Mouse (Mus musculus) heart, embryonic 10.5 days (tissue): Measurements from ENCODE around the gene 2210016L21Rik. TPM values are rescaled to one million over a fixed set of nuclear protein-coding genes. Genes with fewer than 3 reads are reported as not detected.

Experiments
- DNase-seq: peaks from one replicate; pipeline ENCODE4 v3.0.0-alpha.2; 2017; ENCODE audit warnings: low spot score
- H3K27ac ChIP-seq: fragments of 300-500 bp; sonication (generic); 2 replicates; pipeline ENCODE4 v1.5.1; 2016; ENCODE audit warnings: mild to moderate bottlenecking
- H3K27me3 ChIP-seq: fragments of 300-500 bp; sonication (generic); 2 replicates; pipeline ENCODE4 v1.6.1; 2016; ENCODE audit warnings: mild to moderate bottlenecking; ENCODE audit not compliant: poor library complexity, insufficient read depth, severe bottlenecking
- H3K36me3 ChIP-seq: fragments of 300-500 bp; sonication (generic); 2 replicates; pipeline ENCODE4 v1.6.1; 2016; ENCODE audit warnings: mild to moderate bottlenecking, moderate library complexity
- H3K4me1 ChIP-seq: fragments of 300-500 bp; sonication (generic); 2 replicates; pipeline ENCODE4 v1.6.1; 2016; ENCODE audit warnings: mild to moderate bottlenecking
- H3K4me3 ChIP-seq: fragments of 300-500 bp; sonication (generic); 2 replicates; pipeline ENCODE4 v1.5.1; 2016; ENCODE audit warnings: mild to moderate bottlenecking, moderate library complexity
- H3K9me3 ChIP-seq: fragments of 300-500 bp; sonication (generic); 2 replicates; pipeline ENCODE4 v1.6.1; 2016; ENCODE audit warnings: mild to moderate bottlenecking, moderate library complexity
- WGBS: fragments of 180-500 bp; shearing (Covaris S2); methylation state at CpG from one replicate; pipeline ENCODE4 v1.1.7; 2016; 5-methylcytosine and 5-hydroxymethylcytosine counted together
- polyA plus RNA-seq: library from polyadenylated mRNA; unstranded; fragments of >200 nt; fragmentation: Nextera tagmentation; extraction: Ambion mirVana; gene quantifications from 2 replicates; pipeline ENCODE4 v1.2.1, GENCODE M21; 2016

2210016L21Rik gene
- polyA plus RNA-seq, 1 experiment from 2014 or later, result 33.0 TPM

DNA sequence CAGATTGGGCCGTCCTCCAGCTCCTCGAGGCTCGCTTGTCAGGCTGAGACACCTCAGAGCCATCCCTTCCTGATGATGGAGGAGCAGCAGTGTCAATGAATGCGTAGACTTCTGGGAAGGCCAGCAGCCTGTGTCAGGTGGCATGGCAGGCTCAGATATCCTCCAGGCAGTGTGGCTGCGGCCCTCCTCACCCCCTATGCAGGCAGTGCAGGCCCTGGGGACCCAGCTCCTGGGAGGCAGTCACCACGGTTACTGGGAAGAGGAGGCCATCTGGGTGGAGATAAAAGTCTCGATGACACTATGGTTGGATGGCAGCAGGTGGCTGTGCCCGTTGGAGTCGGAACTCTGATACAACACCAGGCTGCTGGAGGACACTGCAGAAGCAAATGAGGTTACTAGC is 7.9 kb downstream of the 2210016L21Rik start:
- Histone ChIP-seq H3K4me1 (peaks cover 13% of the 10 kb centered on the region), H3K27me3 (no peaks in the 10 kb centered on the region), H3K4me3 (no peak overlapping the region), H3K36me3 (peaks cover 43% of the 10 kb centered on the region), H3K27ac (no peak overlapping the region), H3K9me3 (no peaks in the 10 kb centered on the region)
- 87% methylated on average over 9 of the region's 9 CpGs for WGBS
- no peak for DNase-seq

- Histone ChIP-seq H3K9me3 (no peaks in the 10 kb centered on the region), H3K27ac (no peak overlapping the region), H3K4me1 (peaks cover 13% of the 10 kb centered on the region), H3K36me3 (peaks cover 40% of the 10 kb centered on the region), H3K27me3 (no peaks in the 10 kb centered on the region), H3K4me3 (no peak overlapping the region)
- DNase-seq, result no peak
- WGBS, result 66% methylated on average over 12 of the region's 12 CpGs
These were observed 8.7 kb downstream of the 2210016L21Rik start for GRCm38 (mm10) chr5:114950669-114951068.

DNA sequence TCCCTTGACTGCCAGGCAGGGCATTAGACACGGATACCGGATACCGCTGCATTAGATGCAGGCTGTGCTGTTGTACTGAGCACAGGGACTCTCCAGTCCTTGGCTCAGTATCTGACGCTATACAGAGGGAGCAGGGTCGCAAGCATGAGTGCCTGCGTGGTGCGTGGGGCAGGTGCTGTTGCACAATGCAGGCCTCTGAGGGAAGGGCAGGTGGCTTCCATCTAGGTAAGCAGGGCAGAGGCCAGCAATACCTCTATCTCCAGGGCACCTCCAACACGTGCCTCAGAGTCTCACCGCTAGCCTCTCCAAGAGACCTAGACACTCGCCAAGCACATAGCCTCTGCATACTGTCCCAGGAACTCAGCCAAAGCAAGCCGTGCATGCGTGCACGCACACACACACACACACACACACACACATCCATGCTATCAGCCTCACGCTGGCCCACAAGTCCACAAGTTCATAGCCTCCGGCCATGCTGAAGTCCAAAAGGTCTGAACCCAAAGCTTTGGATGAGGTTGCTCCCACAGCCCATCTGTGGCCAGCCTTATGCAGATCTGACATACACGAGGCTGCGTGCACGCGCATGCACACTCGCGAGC is 9.4 kb downstream of the 2210016L21Rik start:
- Histone ChIP-seq H3K27me3 (no peaks in the 10 kb centered on the region), H3K36me3 (peaks cover 33% of the 10 kb centered on the region), H3K27ac (no peak overlapping the region), H3K4me3 (no peak overlapping the region), H3K9me3 (no peaks in the 10 kb centered on the region), H3K4me1 (peaks cover 13% of the 10 kb centered on the region)
- no peak for DNase-seq
- WGBS, result 83% methylated on average over 21 of the region's 21 CpGs

GRCm38 (mm10) chr5:114953326-114953725 is 11.4 kb downstream of the 2210016L21Rik start:
- Histone ChIP-seq H3K4me3 (no peak overlapping the region), H3K36me3 (peaks cover 14% of the 10 kb centered on the region), H3K4me1 (peaks cover 13% of the 10 kb centered on the region), H3K27ac (no peak overlapping the region), H3K27me3 (no peaks in the 10 kb centered on the region), H3K9me3 (no peaks in the 10 kb centered on the region)
- 75% methylated on average over 14 of the region's 14 CpGs for WGBS
- DNase-seq, result no peak

DNA sequence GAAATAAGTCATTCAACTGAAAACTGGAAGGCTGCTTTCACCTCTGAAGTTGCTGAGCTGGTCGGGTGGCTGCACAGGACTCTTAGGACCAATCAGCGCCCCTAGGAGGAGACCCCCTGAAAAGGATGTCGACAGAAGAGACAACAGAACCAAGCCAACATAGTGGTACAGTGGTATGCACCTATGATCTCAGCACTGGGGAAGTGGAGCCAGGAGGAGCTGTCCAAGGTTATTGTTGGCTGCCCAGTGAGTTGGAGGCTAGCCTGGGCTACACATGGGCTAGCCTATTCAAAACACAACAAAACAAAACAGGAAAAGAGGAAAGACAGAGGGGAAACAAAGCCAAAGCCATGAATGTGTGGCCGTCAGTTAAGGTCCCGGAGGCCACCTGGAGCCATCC is 16.1 kb downstream of the 2210016L21Rik start:
- peaks cover 4% of the 10 kb centered on the region; the same call in 1 of the 2 replicates for H3K4me1 ChIP-seq
- no peak overlapping the region for H3K27ac ChIP-seq
- DNase-seq, result no peak
- WGBS, result 82% methylated on average over 5 of the region's 5 CpGs
- no peaks in the 10 kb centered on the region for H3K36me3 ChIP-seq
- no peaks in the 10 kb centered on the region for H3K9me3 ChIP-seq
- no peaks in the 10 kb centered on the region for H3K27me3 ChIP-seq
- no peak overlapping the region for H3K4me3 ChIP-seq

GRCm38 (mm10) chr5:114961590-114962360 is 19.8 kb downstream of the 2210016L21Rik start:
- 57% methylated on average over 4 of the region's 4 CpGs for WGBS
- Histone ChIP-seq H3K4me3 (no peak overlapping the region), H3K36me3 (no peaks in the 10 kb centered on the region), H3K4me1 (peaks cover 22% of the 10 kb centered on the region), H3K27me3 (no peaks in the 10 kb centered on the region; the same call in 1 of the 2 replicates), H3K9me3 (no peaks in the 10 kb centered on the region), H3K27ac (no peak overlapping the region)
- no peak for DNase-seq

DNA sequence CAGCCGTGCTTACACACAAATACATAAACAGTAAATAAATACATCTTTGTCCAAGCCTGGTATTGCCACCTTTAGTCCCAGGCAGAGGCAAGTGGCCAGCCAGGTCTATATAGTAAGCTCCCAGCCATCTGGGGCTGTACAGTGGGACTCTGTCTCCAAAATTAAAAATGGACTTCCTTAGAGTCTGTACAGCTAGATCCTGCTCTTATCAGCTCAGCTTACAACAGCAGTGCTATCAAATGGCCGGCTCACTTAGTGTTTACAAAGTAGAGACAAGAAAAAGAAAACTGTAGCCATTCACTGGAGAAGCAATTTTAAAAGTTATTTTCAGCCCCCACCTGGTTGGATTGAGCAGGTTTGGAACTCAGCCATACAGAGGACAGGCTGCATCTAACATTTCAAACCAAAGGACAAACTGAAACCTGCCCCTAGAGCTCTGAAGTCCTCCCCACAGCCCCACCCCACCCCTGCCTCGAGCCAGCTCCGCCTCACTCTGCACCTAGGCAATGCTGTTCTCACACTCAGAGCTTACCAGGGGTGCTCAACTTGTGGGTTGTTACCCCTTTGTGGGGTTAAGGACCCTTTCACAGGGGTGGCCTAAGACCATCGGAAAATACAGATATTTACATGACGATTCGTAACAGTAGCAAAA is 22.5 kb downstream of the 2210016L21Rik start:
- 54% methylated on average over 7 of the region's 7 CpGs for WGBS
- peaks cover 22% of the 10 kb centered on the region for H3K27me3 ChIP-seq
- DNase-seq, result no peak
- no peaks in the 10 kb centered on the region for H3K9me3 ChIP-seq
- H3K4me3 ChIP-seq, result no peak overlapping the region
- no peaks in the 10 kb centered on the region for H3K36me3 ChIP-seq
- peaks cover 22% of the 10 kb centered on the region for H3K4me1 ChIP-seq
- H3K27ac ChIP-seq, result no peak overlapping the region

- Histone ChIP-seq H3K9me3 (no peaks in the 10 kb centered on the region), H3K36me3 (no peaks in the 10 kb centered on the region), H3K4me1 (peaks cover 22% of the 10 kb centered on the region), H3K27me3 (peaks cover 30% of the 10 kb centered on the region), H3K27ac (0 out of 2 replicates have a peak overlapping the region, but pooled peaks have one; percentile 7), H3K4me3 (no peak overlapping the region)
- DNase-seq, result no peak
- 57% methylated on average over 17 of the region's 17 CpGs for WGBS
These were observed 23.3 kb downstream of the 2210016L21Rik start for GRCm38 (mm10) chr5:114964967-114965898.

DNA sequence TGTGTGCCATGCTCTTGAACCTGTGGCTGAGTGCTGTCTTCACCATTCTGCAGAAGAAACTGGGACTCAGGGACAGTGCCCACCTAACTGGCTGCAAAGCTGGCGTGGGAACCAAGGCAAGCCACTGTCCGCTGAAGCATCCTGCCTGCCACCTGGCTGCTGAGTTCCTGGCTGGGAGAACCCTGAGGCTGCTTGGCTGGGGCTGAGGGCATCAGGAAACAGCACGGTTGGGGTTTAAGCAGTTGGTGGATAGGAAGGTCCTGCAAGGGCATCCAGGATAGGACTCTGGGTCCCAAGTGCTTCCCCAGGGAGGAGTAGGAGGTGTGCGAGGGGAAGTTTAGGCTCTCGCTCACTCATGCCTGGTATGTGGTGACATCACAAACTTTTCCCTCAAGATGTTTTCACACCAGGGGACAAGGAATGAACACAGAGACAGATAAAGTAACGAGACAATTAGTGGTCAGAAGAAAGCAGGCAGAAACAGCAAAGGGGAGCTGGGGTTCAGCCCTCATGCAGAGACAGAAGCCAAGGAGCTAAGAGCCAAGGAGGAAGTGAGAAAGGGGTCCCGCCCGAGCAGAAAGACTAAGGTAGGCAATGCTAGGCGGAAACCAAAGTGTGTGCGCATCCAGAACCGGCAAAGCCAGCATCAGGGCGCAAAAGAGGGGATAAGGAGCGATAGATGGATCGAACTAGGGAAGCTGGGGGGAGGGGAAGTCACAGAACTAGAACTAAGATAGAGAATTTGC is 25.7 kb downstream of the 2210016L21Rik start:
- Histone ChIP-seq H3K27me3 (peaks cover 38% of the 10 kb centered on the region), H3K27ac (no peak overlapping the region), H3K9me3 (no peaks in the 10 kb centered on the region), H3K36me3 (no peaks in the 10 kb centered on the region), H3K4me1 (peaks cover 25% of the 10 kb centered on the region), H3K4me3 (no peak overlapping the region)
- WGBS, result 29% methylated on average over 14 of the region's 14 CpGs
- DNase-seq, result no peak

DNA sequence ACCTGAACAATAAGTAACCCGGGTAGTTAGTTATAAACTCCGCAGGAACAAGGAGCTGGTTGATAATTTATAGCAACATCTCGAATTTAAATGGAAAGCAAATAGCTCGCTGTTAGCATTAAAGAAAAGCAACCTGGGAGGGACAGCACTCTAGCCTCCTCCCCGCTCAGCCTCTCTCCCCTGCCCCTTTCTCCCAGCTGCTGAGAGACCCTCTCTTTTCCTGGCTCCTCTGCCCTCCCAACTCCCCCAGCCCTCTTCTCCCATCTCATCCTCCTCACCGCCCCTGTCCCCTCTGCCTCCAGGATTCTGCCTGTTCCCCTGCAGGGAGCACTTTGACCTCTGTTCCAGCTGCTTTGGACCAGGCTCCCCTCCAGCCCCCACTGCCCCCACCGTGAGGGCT is 26.7 kb downstream of the 2210016L21Rik start:
- H3K4me3 ChIP-seq, result no peak overlapping the region
- H3K9me3 ChIP-seq, result no peaks in the 10 kb centered on the region
- no peaks in the 10 kb centered on the region for H3K36me3 ChIP-seq
- H3K27me3 ChIP-seq, result peaks cover 38% of the 10 kb centered on the region
- no peak for DNase-seq
- H3K4me1 ChIP-seq, result peaks cover 25% of the 10 kb centered on the region
- WGBS, result 30% methylated on average over 7 of the region's 7 CpGs
- H3K27ac ChIP-seq, result no peak overlapping the region

- DNase-seq, result no peak
- H3K9me3 ChIP-seq, result no peaks in the 10 kb centered on the region
- no peak overlapping the region for H3K4me3 ChIP-seq
- H3K4me1 ChIP-seq, result peaks cover 24% of the 10 kb centered on the region
- H3K27ac ChIP-seq, result no peak overlapping the region
- WGBS, result 14% methylated on average over 4 of the region's 4 CpGs
- no peaks in the 10 kb centered on the region for H3K36me3 ChIP-seq
- peaks cover 38% of the 10 kb centered on the region for H3K27me3 ChIP-seq
These were observed 27.1 kb downstream of the 2210016L21Rik start for GRCm38 (mm10) chr5:114969064-114969463.
